In the genomic region with DNA sequence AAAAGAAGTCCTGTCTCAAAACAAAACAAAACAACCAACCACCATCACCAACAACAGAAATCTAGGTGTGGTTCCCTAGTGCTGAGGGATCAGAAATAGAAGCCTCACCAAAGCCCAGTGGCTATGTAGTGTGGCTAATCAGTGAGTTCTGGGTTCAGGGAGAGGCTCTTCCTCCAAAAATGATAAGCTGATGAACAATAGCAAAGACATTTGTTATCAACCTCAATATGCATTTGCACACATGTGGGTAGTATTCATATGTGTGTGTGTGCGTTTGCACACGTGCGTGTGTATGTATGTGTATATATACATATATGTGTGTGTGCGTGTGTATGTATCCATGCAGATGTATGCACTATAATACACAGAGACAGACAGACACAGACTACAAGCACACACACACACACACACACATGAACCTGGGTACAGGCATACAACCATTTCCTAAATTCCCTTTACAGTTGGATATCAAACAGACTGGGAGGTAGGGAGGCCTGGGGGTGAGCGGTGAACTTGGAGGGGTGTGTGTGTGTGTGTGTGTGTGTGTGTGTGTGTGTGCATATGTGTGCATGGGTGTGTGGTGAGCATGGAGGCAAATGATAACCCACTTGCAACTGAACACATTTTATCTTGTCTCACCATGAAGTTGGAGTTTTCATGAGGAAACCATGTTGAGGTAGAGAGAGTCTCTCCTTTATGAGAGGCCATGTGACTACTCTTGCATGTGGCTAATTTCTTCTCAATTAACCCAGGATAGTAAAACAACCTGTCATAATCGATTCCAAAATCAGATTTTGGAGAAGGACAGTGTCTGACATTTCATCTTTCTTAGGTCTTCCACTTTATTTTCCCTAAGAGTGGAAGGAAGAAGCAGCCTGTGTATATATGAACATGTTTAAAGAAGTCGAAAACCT, we compare ENCODE assay signal across 17 mouse cellular contexts.
"Had no signal": no experiment of that assay in that cellular context is flagged by ENCODE, and none has a peak within 500 bp of the region (broad histone marks: within the 10 kb centered on the region; RNA-seq: fewer than 3 reads in every experiment).

No protein-coding gene starts in this region.

- H3K9ac ChIP-seq: intestine, embryonic 15.5 days; midbrain, embryonic 12.5 days; midbrain, embryonic 15.5 days; neural tube, embryonic 12.5 days; neural tube, embryonic 15.5 days had no signal

- H3K9me3 ChIP-seq: intestine, embryonic 15.5 days; midbrain, embryonic 12.5 days; midbrain, embryonic 15.5 days; neural tube, embryonic 12.5 days; neural tube, embryonic 15.5 days had no signal

- H3K36me3 ChIP-seq: intestine, embryonic 15.5 days; midbrain, embryonic 12.5 days; midbrain, embryonic 15.5 days; neural tube, embryonic 12.5 days; neural tube, embryonic 15.5 days had no signal

- H3K27me3 ChIP-seq: intestine, embryonic 15.5 days; neural tube, embryonic 12.5 days; neural tube, embryonic 15.5 days had no signal

- ATAC-seq: intestine, embryonic 15.5 days; midbrain, embryonic 15.5 days had no signal

- DNase-seq: kidney, adult 11 months; kidney, adult 8-10 months; kidney, postnatal 14 days; kidney, postnatal 4 days; layer of hippocampus, adult 9-11 months; lung, adult 18-20 months; lung, postnatal 14 days; lung, postnatal 4 days; thymus, adult 18-20 months; thymus, postnatal 36 days had no signal

- H3K4me3 ChIP-seq: intestine, embryonic 15.5 days; layer of hippocampus, adult 2 months; left cerebral cortex, adult 2 months; midbrain, embryonic 12.5 days; midbrain, embryonic 15.5 days; neural tube, embryonic 12.5 days; neural tube, embryonic 15.5 days had no signal

- H3K27ac ChIP-seq: intestine, embryonic 15.5 days; layer of hippocampus, adult 2 months; left cerebral cortex, adult 2 months; midbrain, embryonic 12.5 days; midbrain, embryonic 15.5 days; neural tube, embryonic 12.5 days; neural tube, embryonic 15.5 days had no signal

- H3K4me2 ChIP-seq: intestine, embryonic 15.5 days; midbrain, embryonic 12.5 days; midbrain, embryonic 15.5 days; neural tube, embryonic 12.5 days; neural tube, embryonic 15.5 days had no signal
